Mouse (Mus musculus): ENCODE data around the gene Ccdc138. TPM values are rescaled to one million over a fixed set of nuclear protein-coding genes. Genes with fewer than 3 reads are reported as not detected.
"Not testable (repeated sequence)": the region's sequence is repeated elsewhere in the genome, so short reads cannot be mapped to it uniquely, and the experiment has no call there.

The Ccdc138 gene
- total RNA-seq (2021): 1 to 10 TPM; 3.9 TPM
- long read RNA-seq, experiment 1, partial matches to known transcripts: 2 of 7 reads
- long read RNA-seq, experiment 1, other reads (novel, unspliced or antisense): 4 of 7 reads
- long read RNA-seq, experiment 2, partial matches to known transcripts: 0 of 2 reads
- long read RNA-seq, experiment 2, other reads (novel, unspliced or antisense): 0 of 2 reads

DNA sequence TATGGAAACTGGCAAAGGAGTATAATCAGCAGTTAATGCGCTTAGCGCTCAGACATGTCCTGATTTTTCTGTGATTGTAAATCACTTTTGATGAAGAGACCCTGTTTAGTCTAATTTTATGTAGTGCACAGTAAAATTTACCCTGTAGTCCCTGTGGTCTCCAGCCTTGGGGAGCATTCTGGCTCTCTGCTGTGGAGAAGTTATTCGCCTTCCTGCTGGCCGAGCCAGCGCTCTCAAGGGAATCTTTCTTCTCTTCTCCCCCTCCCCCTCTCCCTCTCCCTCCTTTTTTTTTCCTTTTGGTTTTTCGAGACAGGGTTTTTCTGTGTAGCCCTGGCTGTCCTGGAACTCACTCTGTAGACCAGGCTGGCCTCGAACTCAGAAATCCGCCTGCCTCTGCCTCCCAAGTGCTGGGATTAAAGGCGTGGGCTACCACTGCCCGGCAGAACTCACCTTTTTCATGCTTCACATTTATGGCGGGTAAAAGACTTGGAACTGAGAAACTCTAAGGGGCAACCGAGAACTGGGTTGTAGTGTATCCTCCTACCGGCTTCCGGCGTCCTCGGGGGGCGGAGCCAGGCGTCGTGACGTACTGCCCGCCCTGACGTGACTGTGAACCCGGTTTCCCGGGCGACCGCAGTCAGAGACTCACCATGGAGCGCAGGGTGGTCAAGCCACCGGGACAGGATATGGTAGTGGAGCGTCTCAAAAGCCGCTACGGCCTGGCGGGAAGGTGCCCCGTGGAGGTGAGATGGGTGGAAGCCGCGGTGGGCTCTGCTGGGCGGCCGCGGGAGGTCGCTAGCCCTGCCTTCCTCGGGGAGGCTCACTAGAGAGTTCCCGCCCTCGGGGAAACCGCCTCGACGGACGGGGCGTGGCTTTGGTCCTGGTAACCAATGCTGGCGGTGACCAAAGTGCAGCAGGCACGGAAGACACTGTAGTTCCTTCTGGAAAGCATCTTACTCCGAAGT is at the start of gene Ccdc138:
Ccdc138 (plus strand) TSS at position 629 of the 965 bp plus-strand sequence.
- DNase-seq (ENCODE audit: low spot score in 2 of 2): peak; percentile 91 to 92

DNA sequence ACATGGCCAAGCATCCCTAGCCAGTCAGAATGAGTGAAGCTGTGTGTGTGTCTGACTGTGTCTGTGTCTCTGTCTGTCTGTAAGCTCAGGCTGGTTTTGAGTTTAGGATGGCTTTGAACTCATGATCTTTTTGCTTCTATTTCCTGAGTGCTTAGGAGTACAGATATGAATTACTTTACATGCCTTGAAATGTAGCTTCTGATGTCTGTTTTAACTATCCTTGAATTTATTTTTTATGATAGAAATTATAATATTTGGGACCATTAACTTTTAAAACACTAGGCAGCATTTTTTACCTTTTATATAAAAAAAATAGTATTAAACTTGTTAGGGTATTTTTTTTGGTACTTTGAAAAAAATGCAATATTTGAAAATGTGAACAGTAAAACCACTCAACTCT is 46.2 kb upstream of the Ccdc138 start:
- DNase-seq (ENCODE audit: low spot score in 2 of 2): no peak

DNA sequence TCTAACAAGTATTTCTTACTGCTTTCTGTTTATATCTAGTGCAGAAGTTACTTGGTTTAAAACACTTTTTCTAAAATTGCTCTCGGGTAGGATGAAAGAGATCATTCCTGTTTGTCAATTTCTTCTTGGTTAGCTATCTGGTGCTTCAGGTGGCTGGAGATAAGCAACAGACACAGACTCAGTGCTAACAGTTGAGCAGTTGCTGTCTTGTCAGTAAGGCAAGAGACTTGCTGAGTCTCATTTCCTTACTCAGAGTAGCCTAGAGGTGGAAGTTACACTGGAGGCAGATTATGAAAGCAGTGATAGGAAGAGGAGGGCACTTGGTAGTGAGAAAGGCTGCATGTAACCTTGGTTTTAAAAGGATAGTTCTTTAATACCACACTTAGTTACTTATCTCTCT is 45.6 kb upstream of the Ccdc138 start:
- DNase-seq (ENCODE audit: low spot score in 2 of 2): no peak

DNA sequence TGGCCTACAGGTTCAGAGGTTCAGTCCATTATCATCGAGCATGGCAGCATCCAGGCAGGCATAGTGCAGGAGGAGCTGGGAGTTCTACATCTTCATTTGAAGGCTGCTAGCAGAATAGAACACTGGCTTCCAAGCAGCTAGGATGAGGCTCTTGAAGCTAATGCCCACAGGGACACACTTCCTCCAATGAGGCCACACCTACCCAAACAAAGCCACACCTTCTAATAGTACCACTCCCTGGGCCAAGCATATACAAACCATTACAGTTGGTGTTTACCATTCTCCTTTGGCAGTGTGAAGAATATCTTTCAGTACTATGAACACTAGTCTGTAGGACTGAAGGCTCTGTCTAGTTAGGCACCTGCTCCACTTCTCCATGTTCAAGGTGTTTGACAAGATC is 37.9 kb upstream of the Ccdc138 start:
- no peak for DNase-seq (ENCODE audit: low spot score in 2 of 2)

DNA sequence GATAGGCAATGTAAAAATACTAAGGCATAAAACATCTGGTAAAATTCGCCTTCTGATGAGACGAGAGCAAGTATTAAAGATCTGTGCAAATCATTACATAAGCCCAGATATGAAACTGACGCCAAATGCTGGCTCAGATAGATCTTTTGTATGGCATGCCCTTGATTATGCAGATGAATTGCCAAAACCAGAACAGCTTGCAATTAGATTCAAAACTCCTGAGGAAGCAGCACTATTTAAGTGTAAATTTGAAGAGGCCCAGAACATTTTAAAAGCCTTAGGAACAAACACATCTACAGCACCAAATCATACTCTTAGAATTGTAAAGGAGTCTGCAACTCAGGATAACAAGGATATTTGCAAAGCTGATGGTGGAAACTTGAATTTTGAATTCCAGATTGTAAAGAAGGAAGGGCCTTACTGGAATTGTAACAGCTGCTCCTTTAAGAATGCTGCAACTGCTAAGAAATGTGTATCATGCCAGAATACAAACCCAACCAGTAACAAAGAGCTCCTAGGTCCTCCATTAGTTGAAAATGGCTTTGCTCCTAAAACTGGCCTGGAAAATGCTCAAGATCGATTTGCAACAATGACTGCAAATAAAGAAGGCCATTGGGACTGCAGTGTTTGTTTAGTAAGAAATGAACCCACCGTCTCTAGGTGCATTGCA is 20.5 kb upstream of the Ccdc138 start:
- DNase-seq (ENCODE audit: low spot score in 2 of 2): peak in 1 of 2 experiments; percentile 13

DNA sequence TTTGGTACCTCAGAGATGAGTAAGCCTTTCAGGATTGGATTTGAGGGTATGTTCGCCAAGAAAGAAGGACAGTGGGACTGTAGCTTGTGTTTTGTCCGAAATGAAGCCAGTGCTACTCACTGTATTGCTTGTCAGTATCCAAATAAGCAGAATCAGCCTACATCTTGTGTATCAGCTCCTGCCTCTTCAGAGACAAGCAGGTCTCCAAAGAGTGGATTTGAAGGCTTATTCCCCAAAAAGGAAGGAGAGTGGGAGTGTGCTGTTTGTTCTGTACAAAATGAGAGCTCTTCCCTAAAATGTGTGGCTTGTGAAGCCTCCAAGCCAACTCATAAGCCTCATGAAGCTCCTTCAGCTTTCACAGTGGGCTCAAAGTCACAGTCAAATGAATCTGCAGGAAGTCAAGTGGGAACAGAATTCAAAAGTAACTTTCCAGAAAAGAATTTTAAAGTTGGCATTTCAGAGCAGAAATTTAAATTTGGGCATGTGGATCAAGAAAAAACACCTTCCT is 19.6 kb upstream of the Ccdc138 start:
- no peak for DNase-seq (ENCODE audit: low spot score in 2 of 2)

DNA sequence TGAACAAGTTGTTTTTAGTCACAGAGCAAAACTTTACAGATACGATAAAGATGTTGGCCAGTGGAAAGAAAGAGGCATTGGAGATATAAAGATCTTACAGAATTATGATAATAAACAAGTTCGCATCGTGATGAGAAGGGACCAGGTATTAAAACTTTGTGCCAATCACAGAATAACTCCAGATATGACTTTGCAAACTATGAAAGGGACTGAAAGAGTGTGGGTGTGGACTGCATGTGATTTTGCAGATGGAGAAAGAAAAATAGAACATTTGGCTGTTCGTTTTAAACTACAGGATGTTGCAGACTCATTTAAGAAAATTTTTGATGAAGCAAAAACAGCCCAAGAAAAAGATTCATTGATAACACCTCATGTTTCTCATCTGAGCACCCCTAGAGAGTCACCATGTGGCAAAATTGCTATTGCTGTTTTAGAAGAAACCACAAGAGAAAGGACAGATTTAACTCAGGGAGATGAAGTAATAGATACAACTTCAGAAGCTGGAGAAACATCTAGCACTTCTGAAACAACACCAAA is 17.7 kb upstream of the Ccdc138 start:
- DNase-seq (ENCODE audit: low spot score in 2 of 2): no peak

DNA sequence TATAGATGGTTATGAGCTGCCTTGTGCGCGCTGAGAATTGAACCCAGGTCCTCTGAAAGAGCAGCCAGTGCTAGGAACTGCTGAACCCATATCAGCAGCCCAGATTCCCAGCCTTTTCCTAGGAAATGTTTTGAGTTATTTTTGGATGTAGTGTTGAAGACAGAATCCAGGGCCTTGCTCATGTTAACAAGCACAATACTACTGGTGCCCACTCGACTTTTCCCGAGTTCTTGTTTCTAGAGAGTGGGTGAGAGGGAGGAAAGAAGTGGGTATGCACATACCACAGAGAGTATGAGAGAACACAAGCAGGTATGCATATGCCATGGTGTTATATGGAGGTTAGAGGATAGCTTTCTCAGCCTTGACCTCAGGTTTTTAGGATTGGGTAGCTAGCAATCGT is 6.7 kb upstream of the Ccdc138 start:
- no peak for DNase-seq (ENCODE audit: low spot score in 2 of 2)

DNA sequence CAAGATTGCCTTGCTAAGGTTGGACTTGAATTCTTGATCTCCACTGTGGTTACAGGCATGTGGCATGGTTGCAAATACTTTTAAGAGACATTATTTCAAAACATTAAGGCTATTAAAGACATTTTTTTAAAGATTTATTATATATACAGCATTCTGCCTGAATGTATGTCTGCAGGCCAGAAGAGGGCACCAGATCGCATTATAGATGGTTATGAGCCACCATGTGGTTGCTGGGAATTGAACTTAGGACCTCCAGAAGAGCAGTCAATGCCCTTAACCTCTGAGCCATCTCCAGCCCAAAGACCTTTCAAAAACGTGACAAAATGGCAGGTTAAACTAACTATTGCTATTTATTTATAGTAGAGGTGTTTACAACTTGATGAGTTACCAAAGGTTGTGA is 2.1 kb upstream of the Ccdc138 start:
- DNase-seq (ENCODE audit: low spot score in 2 of 2): no peak

DNA sequence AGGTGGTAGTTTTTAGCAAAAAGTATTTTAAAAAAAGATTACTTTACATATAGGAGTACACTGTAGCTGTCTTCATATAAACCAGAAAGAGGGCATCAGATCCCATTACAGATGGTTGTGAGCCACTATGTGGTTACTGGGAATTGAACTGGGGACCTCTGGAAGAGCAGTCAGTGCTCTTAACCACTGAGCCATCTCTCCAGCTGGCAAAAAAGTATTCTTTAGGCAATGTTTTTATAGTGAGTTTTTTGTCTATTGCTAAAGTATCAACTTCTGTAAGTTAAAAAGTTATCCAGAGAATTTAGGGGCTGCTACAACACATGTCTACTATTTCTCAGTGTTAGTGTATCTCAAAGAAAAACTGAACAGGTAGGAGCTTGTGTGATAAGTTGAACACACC is 1.0 kb upstream of the Ccdc138 start:
- DNase-seq (ENCODE audit: low spot score in 2 of 2): no peak

DNA sequence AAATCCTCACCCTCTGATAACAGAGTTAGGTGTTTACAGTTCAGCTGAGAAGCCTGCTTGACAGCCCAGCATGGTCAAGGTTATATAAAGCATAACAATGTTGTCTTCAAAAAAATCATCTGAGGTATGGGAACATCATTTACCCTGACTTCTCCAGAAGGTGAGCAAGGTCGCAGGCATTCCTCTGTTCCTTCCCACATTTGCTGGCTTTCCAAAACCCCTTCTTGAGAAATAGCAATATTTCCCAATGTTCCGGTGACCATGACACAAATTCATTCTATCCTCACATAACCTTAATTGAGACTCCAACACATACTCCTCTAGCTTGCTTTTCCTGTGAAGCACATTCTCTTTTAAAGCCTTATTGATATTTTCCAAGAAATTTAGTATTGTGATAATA is 768 bp downstream of the Ccdc138 start:
- DNase-seq (ENCODE audit: low spot score in 2 of 2): no peak

DNA sequence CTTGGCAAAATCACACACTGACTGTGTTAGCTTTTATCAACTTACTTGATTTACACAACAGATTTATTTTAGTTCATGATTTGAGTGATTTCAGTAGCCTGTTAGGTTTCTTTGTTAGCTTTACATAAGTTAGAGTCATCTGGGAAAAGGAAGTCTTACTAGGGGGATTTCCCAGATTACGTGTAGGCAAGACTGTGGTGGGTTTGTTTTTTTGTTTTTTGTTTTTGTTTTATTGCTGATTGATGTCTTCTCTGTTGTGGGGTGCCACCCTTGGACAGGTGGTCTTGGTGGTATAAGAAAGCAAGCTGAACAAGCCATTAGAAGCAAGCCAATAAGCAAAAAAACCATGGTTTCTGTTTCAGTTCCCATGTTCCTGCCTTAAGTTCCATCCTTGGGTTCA is 31.6 kb downstream of the Ccdc138 start:
- DNase-seq (ENCODE audit: low spot score in 2 of 2): no peak

DNA sequence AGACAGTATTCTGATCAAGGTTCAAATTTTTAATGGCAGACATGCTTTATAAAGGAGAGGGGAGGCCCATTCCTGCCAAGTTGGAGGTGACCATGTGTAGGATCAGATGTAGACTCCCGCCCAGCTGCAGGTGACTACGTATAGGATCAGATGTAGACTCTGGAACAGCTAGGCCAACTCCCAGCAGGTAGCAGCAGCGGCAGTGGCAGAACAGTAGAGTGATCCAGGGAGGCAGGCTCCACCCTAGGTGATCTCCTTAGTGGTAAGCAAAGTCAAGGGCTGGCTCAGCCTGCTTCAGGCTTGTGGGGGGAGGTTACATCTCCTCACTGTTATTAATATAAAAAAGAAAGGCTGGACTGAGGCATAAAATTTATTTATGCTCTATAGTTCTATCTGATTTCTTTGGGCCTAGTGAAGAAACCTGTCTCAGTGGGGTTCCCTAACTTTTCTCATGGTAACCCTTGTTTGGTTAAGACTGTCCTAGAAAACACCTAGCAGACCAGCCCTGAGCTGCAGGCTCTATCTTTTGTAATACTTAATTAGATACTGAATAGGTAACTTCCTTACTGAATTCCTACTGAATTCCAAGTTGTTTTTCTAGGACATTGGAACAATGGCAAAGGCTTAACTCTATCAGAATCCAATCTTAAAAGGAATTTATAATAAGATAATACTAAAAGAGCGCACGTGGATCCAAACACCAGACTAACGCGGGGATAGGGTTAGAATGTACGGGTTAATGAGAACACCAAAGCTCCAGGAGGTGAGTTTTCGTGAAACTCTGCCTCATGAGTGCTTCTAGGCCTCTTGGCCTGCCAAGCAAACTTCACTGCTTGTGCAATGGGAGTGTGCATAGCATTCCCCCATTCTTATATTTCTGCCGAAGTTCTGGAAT is 33.4 kb downstream of the Ccdc138 start:
- no peak for DNase-seq (ENCODE audit: low spot score in 2 of 2)

DNA sequence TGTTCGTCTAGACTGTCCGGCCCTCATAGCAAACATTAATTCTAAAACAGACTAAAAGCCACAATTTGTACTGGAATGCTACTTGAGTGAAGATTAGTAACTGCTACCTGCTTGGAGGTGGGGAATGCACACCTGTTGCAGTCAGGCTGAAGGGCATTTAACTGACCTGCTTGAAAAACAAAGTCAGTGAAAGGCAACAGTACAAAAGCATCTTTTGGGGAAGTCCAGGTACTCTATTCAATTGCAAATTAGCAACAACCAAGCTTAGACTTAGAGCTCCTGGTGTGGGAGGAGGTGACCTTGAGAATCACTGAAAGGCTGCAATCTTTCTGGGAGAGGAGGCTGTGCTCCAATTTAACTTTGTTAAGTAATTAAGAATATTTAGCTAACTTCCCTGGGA is 34.4 kb downstream of the Ccdc138 start:
- no peak for DNase-seq (ENCODE audit: low spot score in 2 of 2)

DNA sequence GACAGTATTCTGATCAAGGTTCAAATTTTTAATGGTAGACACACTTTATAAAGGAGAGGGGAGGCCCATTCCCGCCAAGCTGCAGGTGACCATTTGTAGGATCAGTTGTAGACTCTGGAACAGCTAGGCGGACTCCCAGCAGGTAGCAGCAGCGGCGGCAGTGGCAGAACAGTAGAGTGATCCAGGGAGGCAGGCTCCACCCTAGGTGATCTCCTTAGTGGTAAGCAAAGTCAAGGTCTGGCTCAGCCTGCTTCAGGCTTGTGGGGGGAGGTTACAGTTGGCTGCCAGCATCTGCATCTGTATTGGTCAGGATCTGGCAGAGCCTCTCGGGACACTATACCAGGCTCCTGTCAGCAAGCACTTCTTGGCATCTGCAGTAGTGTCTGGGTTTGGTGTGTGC is 38.5 kb downstream of the Ccdc138 start:
- DNase-seq (ENCODE audit: low spot score in 2 of 2): not testable (repeated sequence)

DNA sequence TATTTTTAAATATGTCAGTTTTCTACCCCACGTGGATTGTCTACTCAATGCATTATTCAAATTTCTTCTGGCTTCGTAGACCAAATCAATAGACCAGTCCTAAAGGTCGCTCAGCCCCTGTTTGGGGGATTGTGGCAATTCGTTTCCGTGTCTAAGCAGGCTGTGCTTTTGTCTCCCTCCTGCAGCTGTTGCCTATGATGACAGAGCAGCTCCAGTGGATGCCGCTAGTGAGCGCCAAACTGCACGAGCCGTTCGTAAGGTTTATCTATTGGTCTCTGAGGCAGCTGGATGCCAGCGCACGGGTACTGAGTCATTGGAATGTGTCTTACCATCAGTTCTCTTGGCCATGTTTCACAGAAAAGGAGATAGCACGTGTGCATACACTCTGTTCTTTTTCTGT is 42.9 kb downstream of the Ccdc138 start:
- no peak for DNase-seq (ENCODE audit: low spot score in 2 of 2)

DNA sequence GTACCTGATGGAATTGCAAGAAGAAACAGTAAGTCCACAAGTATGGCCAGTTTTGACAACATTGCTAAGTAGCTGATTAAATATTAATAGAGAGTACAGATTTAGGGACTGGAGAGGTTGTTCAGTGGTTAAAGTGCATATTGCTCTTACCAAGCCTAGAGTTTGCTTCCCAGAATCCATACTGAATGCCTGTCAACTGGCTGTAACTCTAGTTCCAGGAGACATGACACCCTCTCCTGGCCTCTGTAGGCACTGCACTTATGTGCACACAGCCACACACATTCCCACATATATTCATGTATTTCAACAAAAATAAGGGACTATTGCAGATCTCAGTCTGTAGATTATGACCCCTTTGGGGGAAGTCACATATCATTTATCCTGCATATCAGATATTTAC is 51.0 kb downstream of the Ccdc138 start:
- DNase-seq (ENCODE audit: low spot score in 2 of 2): no peak

DNA sequence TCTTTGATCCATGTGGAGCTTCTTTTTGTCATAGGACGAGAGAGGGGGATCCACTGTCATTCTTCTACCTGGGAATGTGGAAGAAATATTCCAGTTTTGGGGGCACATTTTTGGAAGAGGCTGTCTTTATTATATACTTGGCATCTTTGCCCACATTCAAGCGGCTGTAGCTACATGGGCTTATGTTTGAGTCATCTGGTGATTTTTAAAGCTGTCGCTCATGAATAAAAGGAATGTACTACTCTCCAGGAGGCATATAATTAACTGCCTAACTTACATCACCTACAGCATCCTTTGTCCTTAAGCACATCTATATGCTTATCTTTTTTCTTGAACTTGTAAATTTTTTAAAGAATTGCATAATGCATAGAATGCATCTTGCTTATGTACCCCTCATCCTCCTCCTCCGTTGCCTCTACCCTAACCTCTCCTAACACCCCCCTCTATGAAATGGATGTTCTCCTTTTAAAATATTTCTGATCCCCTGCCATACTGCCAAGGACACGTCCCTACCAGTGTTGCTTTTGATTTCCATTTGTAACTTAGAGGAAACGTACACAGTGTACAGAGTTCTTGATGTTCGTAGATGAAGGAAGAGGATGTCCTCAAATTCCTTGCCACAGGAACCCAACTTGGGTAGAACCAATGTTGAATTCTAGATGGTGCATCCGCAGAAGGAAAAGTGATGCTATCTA is 57.1 kb downstream of the Ccdc138 start:
- DNase-seq (ENCODE audit: low spot score in 2 of 2): no peak

DNA sequence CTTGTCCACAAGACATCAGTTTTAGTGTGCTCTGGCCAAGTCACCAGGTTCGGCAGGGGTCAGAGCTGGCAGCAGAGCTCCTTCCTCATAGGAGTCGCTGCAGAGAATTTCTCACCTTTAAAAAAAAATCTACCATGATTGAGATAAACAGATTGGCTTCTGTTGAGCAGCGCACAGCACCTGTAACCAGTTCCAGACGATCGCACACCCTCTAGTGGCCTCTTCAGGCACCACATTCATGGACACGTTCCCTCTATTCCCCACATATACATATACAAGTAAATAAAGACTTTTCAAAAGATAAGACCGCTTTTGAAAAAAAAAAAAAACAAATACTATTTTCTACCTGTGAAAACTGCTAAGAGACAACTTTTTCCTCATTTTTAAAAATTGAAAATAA is 61.4 kb downstream of the Ccdc138 start:
- DNase-seq (ENCODE audit: low spot score in 2 of 2): peak; percentile 47 to 69

DNA sequence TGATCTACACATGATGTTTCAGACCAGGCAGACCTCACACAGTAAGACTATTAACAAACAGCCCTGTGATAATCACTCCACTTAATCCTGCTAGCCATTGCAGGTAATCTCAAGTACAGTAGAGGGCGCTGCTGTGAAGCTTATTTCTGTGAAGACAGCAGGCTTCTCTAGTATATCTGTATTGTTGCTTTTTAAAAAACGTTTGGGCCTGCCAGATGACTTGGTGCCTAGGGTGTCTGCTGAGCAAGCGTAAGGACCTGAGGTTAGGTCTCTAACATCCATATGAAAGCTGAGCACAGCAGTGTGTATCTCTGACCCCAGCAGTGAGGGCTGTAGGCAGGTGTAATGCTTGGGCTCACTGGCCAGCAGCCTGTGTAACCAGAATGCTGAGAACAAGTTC is 62.2 kb downstream of the Ccdc138 start:
- DNase-seq (ENCODE audit: low spot score in 2 of 2): peak; percentile 26 to 33
